Mouse (Mus musculus): ENCODE results near the gene Cebpg.

Cebpg gene

DNA sequence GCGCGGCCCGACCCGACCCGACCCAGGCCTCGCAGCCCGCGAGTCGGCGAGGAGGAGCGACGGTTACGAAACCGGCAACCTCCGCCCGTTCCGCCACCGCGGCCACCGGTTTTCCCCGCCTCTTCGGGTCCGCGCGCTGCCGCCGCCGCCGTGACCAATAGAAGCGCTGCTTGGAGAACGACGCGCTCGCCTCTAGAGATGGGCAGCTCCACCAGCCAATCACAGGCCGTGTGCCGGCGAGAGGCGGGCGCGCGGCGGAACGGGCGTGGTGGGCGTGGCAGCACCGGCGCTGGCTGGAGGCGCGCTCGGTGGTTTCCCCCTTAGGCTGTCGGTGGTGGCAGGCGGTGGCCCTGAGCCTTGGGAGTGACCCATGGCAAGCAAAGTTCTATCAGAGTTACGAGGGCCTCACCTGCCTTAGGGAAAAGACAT, at the start of gene Cebpg:
TSS of gene Cebpg (minus strand) at position 138 of the 429 bp plus-strand sequence.
- CTCF ChIA-PET, result no interaction called here

DNA sequence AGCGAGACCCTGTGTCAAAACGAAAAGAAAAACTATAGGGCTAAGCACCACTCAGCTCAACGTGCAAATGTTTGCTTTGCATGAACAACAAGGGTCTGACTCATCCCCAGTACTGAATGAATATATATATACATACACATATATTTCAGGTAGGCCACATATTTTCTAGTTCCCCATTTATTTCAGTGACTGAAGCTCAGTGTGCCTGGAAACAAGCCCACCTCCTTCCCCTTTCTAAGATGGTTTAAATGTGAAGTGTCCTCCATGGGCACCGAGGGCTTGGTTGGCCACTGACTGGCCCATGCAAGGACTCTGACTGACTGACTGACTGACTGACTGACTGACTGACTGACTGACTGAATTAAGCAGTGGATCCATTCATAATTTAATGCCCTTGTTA, 43.2 kb upstream of the Cebpg start:
- CTCF ChIA-PET, result no interaction called here

DNA sequence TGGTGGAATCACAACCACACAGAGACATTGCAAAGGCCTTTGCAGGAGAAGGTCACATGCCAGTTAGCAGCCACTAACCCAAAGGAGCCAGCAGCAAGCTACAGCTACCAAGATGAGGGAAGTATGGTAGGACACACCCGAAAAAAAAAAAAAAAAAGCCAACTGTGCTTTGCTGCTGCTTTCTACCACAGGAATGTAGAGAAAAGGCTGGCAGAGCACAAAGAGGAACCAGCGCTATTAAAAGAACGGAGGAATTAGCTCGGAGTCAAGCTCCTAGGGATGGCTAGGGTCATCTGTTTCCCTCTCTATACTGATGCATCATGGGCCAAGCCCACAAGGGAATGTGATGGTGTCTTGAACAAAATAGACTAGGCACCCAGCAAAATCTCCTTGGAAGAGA, 42.4 kb upstream of the Cebpg start:
- CTCF ChIA-PET, result no interaction called here

DNA sequence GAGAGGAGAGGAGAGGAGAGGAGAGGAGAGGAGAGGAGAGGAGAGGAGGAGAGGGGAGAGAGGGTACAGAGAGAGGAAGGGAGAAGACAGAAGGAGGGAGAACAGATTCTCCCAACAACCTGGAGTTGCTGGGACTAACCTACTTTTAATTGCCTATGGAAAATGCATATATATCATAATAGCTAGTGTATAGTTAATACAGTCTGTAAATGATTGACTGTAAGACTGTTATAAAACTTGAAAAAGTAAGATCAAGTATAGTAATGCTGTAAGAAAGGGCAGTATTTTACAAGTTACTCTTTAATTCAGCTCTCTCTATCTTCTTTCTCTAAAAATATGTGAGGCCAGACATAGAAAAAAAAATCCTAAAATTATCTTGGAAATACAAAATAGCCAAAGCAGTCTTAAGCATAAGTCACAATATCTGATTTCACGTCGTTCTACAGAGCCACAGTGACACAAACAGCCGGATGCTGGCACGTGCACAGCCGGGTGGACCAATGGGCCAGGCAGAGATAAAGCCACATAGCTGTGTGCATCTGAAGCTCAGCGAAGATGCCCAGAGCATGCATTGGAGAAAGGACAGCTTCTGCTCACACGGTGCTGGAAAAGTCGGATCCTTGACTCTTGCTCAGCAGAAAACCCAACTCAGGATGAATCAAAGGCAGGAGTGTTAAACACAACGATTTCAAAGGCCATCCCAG, 38.8 kb upstream of the Cebpg start:
- CTCF ChIA-PET, result no interaction called here

DNA sequence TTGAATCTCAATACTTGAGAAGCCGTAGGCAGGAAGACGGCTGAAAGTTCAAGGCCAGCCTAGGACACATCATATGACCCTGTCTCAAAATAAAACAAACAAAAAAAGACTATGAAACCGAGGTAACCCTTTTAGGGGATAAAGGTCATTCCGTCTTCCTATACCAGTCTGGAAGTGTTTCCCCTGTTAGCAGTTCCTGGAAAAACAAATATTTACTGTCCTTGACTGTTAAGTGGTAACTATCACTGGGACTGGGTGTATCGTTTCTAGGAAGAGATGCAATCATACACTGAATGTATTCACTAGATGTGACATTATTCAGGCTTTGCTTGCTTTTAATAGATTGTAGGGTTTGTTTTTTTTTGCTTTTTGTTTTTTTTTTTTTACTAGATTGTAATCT, 34.2 kb upstream of the Cebpg start:
- CTCF ChIA-PET, result no interaction called here

DNA sequence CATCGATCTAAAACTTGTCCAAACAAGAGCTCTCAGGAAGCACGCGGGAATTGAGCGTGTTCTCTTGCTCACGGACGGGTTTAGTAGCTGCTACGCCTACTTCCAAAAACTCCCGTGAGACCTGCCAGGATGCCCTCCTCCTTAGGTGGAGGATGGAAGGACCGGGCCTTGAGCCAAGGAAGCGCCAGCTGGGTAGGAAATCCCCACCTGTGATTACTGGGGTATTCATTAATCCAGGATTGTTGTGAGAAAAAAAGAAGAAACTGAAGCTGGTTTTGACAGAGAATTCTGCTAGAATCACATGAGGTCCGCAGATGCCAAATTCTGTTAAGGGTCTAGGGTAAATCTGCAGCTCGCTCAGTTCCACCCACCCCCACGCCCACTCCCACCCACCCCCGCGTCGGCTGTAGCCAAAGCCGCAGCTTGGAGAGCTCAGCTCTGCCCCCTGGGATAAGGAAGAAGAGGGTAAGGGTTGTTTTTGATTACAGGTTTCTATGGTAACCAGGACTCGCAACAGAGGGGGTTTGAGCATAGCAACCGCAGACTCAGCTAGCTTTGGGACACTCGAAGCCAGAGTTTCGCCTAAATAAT, 30.0 kb upstream of the Cebpg start:
- CTCF ChIA-PET, result interaction anchor here (0.6 kb wide), 1 partner anchor 288 kb away, joined by 5 read pairs; no protein-coding TSS in a partner anchor

DNA sequence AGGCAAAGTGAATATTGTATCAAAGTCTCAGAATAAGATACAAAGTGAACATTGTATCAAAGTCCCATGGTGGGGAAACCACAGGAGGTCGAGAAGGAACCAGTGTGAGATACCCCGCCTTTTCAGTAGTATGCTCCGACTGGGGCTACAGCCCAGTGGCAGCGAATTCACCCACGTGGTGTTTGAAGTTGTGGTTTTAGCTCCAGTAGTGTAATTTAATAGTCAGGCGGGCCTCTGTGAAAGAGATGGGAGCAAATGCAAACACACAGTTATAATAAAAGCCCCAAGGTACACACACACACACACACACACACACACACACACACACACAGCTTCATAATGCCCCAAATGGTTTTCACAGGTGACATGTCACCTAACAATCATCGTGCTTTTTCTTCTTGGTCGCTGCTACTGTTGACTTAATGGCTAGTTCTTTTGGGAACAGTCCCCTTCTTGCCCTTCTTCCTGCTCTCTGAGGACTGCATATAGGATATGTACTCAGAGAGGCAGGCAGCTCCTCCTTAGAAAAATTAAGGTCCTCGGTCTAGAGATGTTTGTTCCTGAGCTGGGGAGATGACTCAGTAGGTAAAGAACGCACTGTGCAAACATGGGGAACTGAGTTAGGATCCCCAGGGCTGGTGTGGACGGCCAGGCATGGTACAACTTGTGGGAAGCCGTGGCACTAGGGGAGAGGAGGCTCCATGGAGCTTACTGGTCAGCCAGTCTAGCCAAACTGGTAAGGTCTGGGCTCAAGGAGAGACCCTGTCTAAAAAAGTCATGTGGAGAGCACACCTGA, 28.4 kb upstream of the Cebpg start:
- CTCF ChIA-PET, result interaction anchor here (0.6 kb wide), 1 partner anchor 9 kb away, joined by 3 read pairs; no protein-coding TSS in a partner anchor

DNA sequence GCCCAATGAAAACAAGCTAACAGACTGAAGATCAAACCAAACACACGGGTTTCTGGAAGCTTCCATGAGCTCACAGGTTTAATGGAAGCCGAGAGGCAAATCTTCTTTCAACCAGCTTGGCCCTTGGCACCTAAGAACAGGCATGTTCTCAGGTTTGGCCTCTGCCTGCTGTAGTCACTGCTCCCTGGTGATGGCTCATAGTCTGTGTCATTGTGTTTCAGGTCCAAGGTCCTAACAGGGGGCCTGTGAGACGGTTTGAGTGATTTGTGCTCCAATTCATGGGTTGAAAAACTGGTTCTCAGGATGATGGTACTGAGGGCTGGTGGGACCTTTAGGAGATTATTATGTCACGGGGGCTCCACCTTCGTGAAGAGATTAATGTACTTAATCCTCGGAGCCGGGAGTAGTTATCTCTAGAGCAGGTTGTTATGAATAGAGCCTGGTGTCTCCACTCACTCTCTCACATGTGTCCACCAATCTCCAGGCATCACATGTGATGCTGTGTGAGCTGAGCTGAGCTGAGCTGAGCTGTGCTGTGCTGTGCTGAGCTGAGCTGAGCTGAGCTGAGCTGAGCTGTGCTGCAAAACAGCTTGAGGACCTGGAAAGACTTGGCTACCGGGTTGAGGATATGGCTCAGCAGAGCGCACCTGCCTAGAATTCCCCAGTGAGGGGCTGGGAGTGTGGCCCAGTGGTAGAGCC, 25.2 kb upstream of the Cebpg start:
- CTCF ChIA-PET, result no interaction called here

DNA sequence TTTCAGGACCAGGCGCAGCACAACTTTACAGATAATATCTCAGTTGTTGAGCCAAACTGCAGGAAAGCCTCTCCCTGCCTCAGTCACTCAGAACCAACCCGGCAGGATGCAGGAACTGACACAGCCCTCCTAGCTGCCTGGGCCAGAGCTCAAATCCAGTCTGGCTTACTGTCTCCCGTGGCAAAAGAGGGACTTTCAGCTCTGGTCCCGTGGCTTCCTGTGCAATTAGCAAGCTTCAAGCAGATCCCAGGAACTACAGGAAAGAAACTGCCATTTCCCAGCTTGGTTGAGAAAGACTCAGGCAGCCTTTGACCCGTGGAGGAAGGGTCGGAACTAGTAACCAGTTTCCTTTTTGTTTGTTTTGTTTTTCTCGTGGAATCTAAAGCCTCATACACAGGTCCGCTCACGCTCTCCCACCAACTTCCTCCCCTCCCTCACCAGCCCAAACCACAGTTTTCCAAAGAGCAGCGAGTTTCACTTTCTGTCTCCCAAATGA, 24.5 kb upstream of the Cebpg start:
- CTCF ChIA-PET, result no interaction called here

DNA sequence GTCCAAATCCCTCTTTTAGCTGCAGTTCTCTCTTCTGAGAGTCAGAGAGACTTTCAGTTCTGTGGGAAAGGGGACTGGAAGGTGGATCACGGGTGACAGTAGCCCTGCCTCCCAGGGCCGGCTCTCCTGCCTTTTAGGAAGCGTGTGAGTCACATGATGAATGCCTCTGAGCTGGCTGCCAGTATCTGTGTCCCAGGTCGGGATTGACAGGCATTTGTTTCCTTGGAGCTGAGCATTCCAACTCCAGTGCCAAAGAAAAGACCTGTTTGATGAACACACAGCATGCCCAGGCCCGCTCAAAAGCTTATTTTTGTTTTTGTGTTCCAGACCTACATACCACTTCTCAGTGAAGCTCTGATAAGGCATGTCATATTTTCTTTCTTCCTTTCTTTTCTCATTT, 20.3 kb upstream of the Cebpg start:
- CTCF ChIA-PET, result no interaction called here

DNA sequence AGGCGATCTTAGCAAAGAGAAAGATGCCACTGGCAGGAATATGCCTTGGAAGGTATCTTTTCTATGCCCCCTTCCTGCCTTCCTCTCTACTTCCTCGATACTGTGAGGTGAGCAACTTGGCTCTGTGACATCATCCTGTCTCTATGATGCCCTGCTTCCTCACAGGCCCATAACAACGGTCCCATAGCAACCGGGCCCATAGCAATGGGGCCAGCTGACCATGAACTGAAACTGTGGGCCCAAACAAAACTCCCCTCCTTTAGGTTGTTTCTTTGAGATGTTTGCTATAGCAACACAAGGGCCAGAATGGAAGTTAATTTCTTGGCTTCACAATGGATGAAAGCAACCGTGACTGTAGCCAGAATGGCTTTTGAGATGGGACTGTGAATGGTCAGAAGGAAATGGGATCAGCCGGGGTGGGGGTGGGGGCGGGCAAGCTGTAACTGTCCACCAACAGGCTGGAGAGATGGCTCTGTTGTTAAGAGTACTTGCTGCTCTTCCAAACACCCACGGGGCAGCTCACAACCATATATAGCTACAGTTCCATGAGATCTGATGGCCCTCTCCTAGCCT, 10.4 kb upstream of the Cebpg start:
- CTCF ChIA-PET, result interaction anchor here (0.5 kb wide), 1 partner anchor 42 kb away, joined by 3 read pairs; no protein-coding TSS in a partner anchor

DNA sequence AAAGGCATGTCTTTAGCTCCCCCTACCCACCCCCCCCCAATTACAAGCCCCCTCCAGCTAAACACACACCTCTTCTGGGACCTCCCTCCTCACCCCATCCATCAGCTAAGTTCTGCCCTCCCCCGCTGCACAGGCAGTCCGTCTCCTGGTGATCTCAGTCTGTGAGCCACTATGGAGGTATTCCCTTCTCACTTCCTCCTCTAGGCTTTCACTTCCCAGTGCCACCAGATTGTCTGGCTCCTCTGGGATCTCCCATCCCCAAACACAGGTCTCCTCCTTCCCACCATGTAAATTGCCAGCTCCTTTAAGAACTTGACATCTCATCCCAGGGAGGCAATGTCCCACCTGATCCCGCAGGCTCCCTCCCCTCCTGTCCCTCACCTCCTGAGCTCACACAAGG, 9.6 kb upstream of the Cebpg start:
- CTCF ChIA-PET, result no interaction called here

DNA sequence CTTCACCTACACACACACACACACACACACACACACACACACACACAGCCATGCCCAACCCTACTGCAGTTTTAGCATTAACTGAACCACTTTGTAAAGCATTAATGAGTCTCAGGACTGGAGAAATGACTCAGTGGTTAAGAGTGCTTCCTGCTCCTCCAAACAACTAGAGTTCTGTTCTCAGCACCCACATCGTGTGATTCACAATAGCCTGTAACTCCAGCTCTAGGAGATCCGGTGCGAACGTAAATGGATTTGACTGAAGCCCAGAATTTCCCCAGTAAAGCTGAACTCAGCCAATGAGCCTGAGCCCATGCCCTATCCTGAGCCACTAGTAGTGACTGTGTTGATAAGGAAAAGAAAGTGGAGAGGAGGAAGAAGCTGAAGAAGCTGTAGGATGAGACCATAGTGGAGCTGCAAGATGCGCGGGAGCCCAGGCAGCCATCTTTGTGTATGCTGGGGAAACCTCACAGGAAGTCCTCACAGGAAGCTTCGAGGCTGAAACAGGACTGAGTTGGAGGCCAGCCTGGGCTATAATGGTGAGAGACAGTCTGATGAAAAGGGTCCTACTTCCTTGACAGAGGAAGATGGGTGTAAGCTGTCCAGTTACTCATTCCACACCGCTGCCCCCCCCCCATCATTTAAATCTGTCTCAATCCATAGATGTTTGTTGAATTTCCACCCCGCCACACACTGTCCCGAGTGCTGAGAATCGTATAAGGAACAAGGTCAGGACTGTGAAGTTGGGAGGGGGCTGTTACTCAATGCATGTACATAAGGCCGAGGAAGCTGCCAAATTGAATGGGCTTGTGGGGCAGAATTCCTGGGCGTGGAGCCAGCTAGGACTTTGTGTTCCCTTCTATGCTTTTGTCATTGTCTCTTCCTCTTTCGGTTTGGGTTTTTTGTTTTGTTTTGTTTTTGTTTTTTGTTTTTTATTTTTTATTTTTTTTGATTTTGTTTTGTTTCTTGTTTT, 8.2 kb upstream of the Cebpg start:
- CTCF ChIA-PET, result no interaction called here

DNA sequence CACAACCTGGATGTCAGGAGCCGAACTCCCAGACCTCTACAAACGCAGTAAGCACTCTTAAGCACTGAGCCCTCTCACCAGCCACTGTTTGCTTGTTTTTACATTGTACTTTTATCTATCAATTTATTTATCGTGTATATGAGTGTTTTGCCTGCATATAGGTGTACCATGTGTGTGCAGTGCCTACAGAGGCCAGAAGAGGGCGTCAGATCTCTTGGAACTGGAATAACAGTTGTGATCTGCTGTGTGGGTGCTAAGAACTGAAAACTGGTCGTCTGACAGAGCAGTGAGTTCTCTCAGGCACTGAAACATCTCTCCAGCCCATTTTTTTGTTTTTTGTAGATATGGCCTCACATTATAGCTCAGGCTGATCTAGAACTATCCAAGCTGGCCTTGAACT, 3.1 kb upstream of the Cebpg start:
- CTCF ChIA-PET, result no interaction called here

DNA sequence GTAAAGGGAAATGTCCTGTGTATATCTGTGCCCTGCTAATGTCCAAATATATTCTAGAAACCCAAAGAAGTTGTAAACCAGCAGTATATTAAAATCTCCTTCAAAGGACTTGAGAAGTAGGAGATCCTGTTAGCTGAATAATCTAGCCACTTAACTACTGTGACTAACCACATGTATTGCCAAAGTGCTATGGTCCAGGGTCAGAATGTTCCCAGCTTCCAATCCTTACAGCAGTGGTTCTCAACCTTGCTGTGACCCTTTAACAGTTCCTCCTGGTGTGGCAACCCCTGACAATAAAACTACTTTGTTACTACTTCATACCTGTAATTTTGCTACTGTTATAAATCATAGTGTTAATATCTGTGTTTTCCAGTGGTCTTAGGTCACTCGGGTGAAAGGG, 2.0 kb upstream of the Cebpg start:
- CTCF ChIA-PET, result no interaction called here

DNA sequence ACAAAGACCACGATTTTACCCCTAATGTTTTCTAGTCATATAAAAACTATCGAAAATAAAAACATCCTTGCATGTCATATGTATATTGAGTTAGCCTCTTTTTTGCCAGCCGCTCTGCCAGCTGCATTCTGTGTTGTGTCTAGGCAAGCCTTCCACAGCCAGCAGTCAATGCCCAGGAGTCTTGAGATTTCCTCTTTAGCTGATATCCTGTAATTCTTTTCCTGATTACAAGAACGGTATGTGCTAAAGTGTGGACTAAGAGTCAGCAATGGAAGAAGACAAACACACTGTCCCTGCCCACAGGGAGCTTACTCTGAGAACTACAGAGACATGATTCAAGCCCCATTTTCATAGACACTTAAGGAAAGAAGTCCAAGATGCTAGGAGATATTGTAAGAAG, 1.2 kb upstream of the Cebpg start:
- CTCF ChIA-PET, result no interaction called here

DNA sequence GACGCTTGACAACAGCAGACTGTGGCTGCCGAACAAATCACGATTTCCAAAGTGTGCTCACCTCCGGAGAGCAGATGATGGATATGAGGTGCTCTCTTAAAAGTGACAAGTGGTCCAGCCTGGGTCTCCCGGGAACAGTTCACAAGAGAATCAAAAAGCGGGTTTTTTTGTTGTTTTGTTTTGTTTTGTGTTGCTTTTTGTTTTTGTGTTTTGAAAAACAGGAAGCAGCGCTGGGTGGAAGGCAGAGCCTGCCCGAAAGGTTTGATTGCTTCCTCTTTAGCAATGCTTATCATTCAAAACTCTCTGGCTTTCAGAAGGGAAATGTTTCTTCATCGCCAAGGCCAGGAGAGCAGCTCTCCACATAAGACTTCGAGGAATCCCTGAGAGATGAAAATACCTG, 626 bp upstream of the Cebpg start:
- CTCF ChIA-PET, result interaction anchor here (0.7 kb wide), 1 partner anchor 571 kb away, joined by 4 read pairs; no protein-coding TSS in a partner anchor

DNA sequence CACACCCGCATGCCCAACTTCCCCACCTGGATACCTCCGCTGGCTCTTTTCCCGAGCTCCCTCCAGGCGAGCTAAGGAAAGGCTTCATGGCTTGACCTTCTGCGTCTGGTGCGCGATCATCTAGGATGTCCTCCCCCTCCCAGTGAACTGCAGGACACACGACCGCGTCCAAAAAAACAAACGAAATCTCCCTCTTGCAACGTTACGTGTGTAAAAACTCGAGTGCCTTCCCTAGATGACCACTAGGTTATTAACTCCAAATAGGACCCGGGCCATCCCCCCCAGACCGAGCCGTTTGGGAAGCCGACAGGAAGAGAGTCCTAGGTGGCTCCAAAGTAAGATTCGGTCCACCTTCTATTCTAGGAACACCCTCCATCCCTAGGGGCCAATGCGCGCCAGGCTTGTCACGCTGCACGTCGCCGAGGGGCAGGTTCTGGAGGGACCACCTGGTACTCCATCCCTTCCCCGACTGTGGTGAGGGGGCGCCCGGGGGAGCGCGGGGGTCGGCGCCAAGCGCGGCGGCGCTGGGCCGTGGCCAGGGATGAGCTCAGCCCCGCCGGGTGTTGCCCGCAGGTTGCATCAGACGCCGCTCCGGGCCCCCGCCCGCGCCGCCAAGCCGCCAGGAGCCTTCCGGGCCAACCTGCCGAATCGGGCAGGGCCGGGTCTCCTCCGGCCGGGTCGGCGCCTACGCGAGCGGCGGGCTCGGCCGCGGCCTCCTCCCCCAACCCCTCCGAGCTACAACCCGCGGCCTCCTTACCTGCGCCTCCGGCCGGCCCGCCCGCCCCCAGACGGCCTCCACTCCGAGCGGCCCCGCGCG, 546 bp downstream of the Cebpg start:
- CTCF ChIA-PET, result no interaction called here

DNA sequence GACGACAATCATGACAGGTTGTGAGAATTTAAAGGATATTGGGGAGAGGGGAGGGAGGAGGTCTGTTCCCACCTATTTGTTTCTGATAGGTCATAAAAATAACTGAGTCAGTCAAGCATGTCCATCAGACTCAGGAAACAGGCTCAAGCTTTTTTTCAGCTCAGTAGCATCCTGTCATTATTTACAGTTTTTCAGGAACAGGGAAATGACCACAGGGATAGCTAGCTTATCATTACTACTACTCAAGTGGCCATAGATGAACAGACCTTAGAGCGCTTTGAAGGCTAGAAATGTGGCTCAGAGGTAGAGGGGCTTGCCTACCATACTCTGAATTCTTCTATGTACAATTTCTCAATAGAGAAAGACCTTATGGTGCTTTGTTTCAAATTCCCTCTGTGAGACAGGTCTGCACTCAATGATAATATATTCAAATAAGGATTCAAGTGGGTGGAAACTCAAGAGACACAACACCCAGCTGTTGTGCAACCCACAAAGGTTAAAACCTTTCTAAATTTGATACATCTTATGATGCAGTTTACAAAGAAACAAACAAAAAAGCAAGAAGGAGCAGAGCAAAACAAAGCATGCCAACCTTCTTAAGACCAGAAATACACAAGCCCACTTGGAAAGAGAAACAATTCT, 1.3 kb downstream of the Cebpg start:
- CTCF ChIA-PET, result no interaction called here

All from spleen, embryonic (tissue).